Mouse (Mus musculus) limb, embryonic 10.5 days (tissue): ENCODE results near the gene 2410004B18Rik. TPM values are rescaled to one million over a fixed set of nuclear protein-coding genes. Genes with fewer than 3 reads are reported as not detected.

Experiments used
- DNase-seq: peaks from one replicate; pipeline ENCODE4 v3.0.0-alpha.2; 2017; ENCODE audit warnings: low spot score
- H3K27ac ChIP-seq: fragments of 300-500 bp; sonication (generic); 2 replicates; pipeline ENCODE4 v1.5.1; 2016; ENCODE audit warnings: mild to moderate bottlenecking
- H3K27me3 ChIP-seq: fragments of 300-500 bp; sonication (generic); 2 replicates; pipeline ENCODE4 v1.6.1; 2016; ENCODE audit warnings: low read depth, mild to moderate bottlenecking; ENCODE audit not compliant: poor library complexity, severe bottlenecking
- H3K36me3 ChIP-seq: fragments of 300-500 bp; sonication (generic); 2 replicates; pipeline ENCODE4 v1.6.1; 2016; ENCODE audit warnings: mild to moderate bottlenecking, moderate library complexity
- H3K4me1 ChIP-seq: fragments of 300-500 bp; sonication (generic); 2 replicates; pipeline ENCODE4 v1.6.1; 2016
- H3K4me3 ChIP-seq: fragments of 300-500 bp; sonication (generic); 2 replicates; pipeline ENCODE4 v1.5.1; 2016; ENCODE audit warnings: mild to moderate bottlenecking, moderate library complexity
- H3K9me3 ChIP-seq: fragments of 300-500 bp; sonication (generic); replicated peaks from 2 replicates; pipeline ENCODE4 v1.6.1; 2016; ENCODE audit warnings: mild to moderate bottlenecking
- WGBS: fragments of 180-500 bp; shearing (Covaris S2); methylation state at CpG from one replicate; pipeline ENCODE4 v1.1.7; 2016; 5-methylcytosine and 5-hydroxymethylcytosine counted together
- polyA plus RNA-seq: library from polyadenylated mRNA; unstranded; fragments of >200 nt; fragmentation: Nextera tagmentation; extraction: Ambion mirVana; gene quantifications from 2 replicates; pipeline ENCODE4 v1.2.1, GENCODE M21; 2016

Gene 2410004B18Rik
- polyA plus RNA-seq, 1 experiment from 2014 or later = 52.4 TPM

GRCm38 (mm10) chr3:145939971-145940370 lies 2.2 kb downstream of the 2410004B18Rik start:
- no peaks in the 10 kb centered on the region for H3K27me3 ChIP-seq
- H3K4me1 ChIP-seq = peaks cover 21% of the 10 kb centered on the region
- H3K9me3 ChIP-seq = no peaks in the 10 kb centered on the region
- DNase-seq = no peak
- no peak overlapping the region for H3K4me3 ChIP-seq
- 92% methylated on average over 4 of the region's 4 CpGs for WGBS
- H3K27ac ChIP-seq = no peak overlapping the region
- peaks cover 53% of the 10 kb centered on the region for H3K36me3 ChIP-seq

- 18% methylated on average over 3 of the region's 3 CpGs for WGBS
Measured at GRCm38 (mm10) chr3:145941971-145942370, 4.2 kb downstream of the 2410004B18Rik start.

GRCm38 (mm10) chr3:145944348-145944747 lies 6.5 kb downstream of the 2410004B18Rik start:
- H3K27ac ChIP-seq = no peak overlapping the region
- H3K4me1 ChIP-seq = peaks cover 17% of the 10 kb centered on the region
- no peaks in the 10 kb centered on the region for H3K9me3 ChIP-seq
- H3K4me3 ChIP-seq = no peak overlapping the region
- WGBS = 91% methylated on average over 7 of the region's 7 CpGs
- H3K27me3 ChIP-seq = no peaks in the 10 kb centered on the region
- DNase-seq = no peak
- peaks cover 56% of the 10 kb centered on the region for H3K36me3 ChIP-seq

More at GRCm38 (mm10) chr3:145941971-145942370, 4.2 kb downstream of the 2410004B18Rik start:
- Histone ChIP-seq H3K27ac (no peak overlapping the region), H3K36me3 (peaks cover 59% of the 10 kb centered on the region), H3K4me1 (peaks cover 29% of the 10 kb centered on the region), H3K4me3 (no peak overlapping the region), H3K27me3 (no peaks in the 10 kb centered on the region), H3K9me3 (no peaks in the 10 kb centered on the region)
- peak; percentile 74 for DNase-seq

- H3K27ac ChIP-seq = no peak overlapping the region
- no peak for DNase-seq
- no peaks in the 10 kb centered on the region for H3K9me3 ChIP-seq
- WGBS = 83% methylated on average over 3 of the region's 3 CpGs
- no peak overlapping the region for H3K4me3 ChIP-seq
- H3K36me3 ChIP-seq = peaks cover 41% of the 10 kb centered on the region
- H3K27me3 ChIP-seq = no peaks in the 10 kb centered on the region
- peaks cover 20% of the 10 kb centered on the region for H3K4me1 ChIP-seq
Measured at GRCm38 (mm10) chr3:145945904-145946303, 8.1 kb downstream of the 2410004B18Rik start.

- Histone ChIP-seq H3K27ac (no peak overlapping the region), H3K9me3 (no peaks in the 10 kb centered on the region), H3K4me1 (peaks cover 20% of the 10 kb centered on the region), H3K36me3 (peaks cover 33% of the 10 kb centered on the region), H3K27me3 (no peaks in the 10 kb centered on the region), H3K4me3 (no peak overlapping the region)
- 75% methylated on average over 2 of the region's 2 CpGs for WGBS
- no peak for DNase-seq
Measured at GRCm38 (mm10) chr3:145946654-145947053, 8.8 kb downstream of the 2410004B18Rik start.

- WGBS = 35% methylated on average over 6 of the region's 6 CpGs
- Histone ChIP-seq H3K4me3 (no peak overlapping the region), H3K27ac (no peak overlapping the region), H3K9me3 (no peaks in the 10 kb centered on the region), H3K4me1 (peaks cover 20% of the 10 kb centered on the region), H3K36me3 (peaks cover 28% of the 10 kb centered on the region), H3K27me3 (no peaks in the 10 kb centered on the region)
- no peak for DNase-seq
Measured at GRCm38 (mm10) chr3:145947539-145948204, 9.9 kb downstream of the 2410004B18Rik start.

- peaks cover 3% of the 10 kb centered on the region for H3K36me3 ChIP-seq
- 7% methylated on average over 15 of the region's 15 CpGs for WGBS
- H3K27me3 ChIP-seq = no peaks in the 10 kb centered on the region
- H3K9me3 ChIP-seq = no peaks in the 10 kb centered on the region
- H3K27ac ChIP-seq = no peak overlapping the region; the same call in 1 of the 2 replicates
- peak; percentile 78 for DNase-seq
- H3K4me1 ChIP-seq = peaks cover 20% of the 10 kb centered on the region
- H3K4me3 ChIP-seq = peak overlapping the region; percentile 38
Measured at GRCm38 (mm10) chr3:145950034-145950814, 12.4 kb downstream of the 2410004B18Rik start.

GRCm38 (mm10) chr3:145950815-145951130 lies 13.0 kb downstream of the 2410004B18Rik start:
- no peak for DNase-seq
- H3K36me3 ChIP-seq = no peaks in the 10 kb centered on the region
- 52% methylated on average over 5 of the region's 5 CpGs for WGBS
- H3K4me3 ChIP-seq = 0 out of 2 replicates have a peak overlapping the region, but pooled peaks have one; percentile 38
- H3K9me3 ChIP-seq = no peaks in the 10 kb centered on the region
- H3K27ac ChIP-seq = no peak overlapping the region
- H3K27me3 ChIP-seq = no peaks in the 10 kb centered on the region
- peaks cover 20% of the 10 kb centered on the region for H3K4me1 ChIP-seq

- no peaks in the 10 kb centered on the region for H3K9me3 ChIP-seq
- no peak overlapping the region for H3K4me3 ChIP-seq
- H3K27me3 ChIP-seq = no peaks in the 10 kb centered on the region
- WGBS = 76% methylated on average over 17 of the region's 17 CpGs
- no peaks in the 10 kb centered on the region for H3K36me3 ChIP-seq
- no peak overlapping the region for H3K27ac ChIP-seq
- DNase-seq = no peak
- peaks cover 16% of the 10 kb centered on the region for H3K4me1 ChIP-seq
Measured at GRCm38 (mm10) chr3:145951287-145952165, 13.7 kb downstream of the 2410004B18Rik start.

GRCm38 (mm10) chr3:145952945-145953344 lies 15.1 kb downstream of the 2410004B18Rik start:
- no peak for DNase-seq
- H3K4me3 ChIP-seq = no peak overlapping the region
- H3K27ac ChIP-seq = no peak overlapping the region
- H3K36me3 ChIP-seq = no peaks in the 10 kb centered on the region
- no peaks in the 10 kb centered on the region for H3K27me3 ChIP-seq
- WGBS = 89% methylated on average over 7 of the region's 7 CpGs
- H3K9me3 ChIP-seq = no peaks in the 10 kb centered on the region
- H3K4me1 ChIP-seq = peaks cover 9% of the 10 kb centered on the region

GRCm38 (mm10) chr3:145953411-145953810 lies 15.6 kb downstream of the 2410004B18Rik start:
- WGBS = 87% methylated on average over 2 of the region's 2 CpGs
- Histone ChIP-seq H3K4me1 (peaks cover 9% of the 10 kb centered on the region), H3K36me3 (no peaks in the 10 kb centered on the region), H3K4me3 (no peak overlapping the region), H3K9me3 (no peaks in the 10 kb centered on the region; the same call in 1 of the 2 replicates), H3K27ac (no peak overlapping the region), H3K27me3 (no peaks in the 10 kb centered on the region)
- no peak for DNase-seq

- no peak overlapping the region for H3K4me3 ChIP-seq
- WGBS = 84% methylated on average over 1 of the region's 1 CpGs
- H3K27ac ChIP-seq = no peak overlapping the region
- peaks cover 19% of the 10 kb centered on the region for H3K4me1 ChIP-seq
- no peaks in the 10 kb centered on the region for H3K36me3 ChIP-seq
- no peaks in the 10 kb centered on the region; the same call in 1 of the 2 replicates for H3K9me3 ChIP-seq
- DNase-seq = no peak
- H3K27me3 ChIP-seq = peaks cover 41% of the 10 kb centered on the region
Measured at GRCm38 (mm10) chr3:145959824-145960223, 22.0 kb downstream of the 2410004B18Rik start.
